Mouse (Mus musculus): ENCODE measurements around the gene Atxn2l. TPM values are rescaled to one million over a fixed set of nuclear protein-coding genes. Genes with fewer than 3 reads are reported as not detected.

Gene Atxn2l
- polyA plus RNA-seq (2014; fragmentation: Nextera tagmentation; extraction: Ambion mirVana) = 38.2 and 39.9 TPM in 2 replicates

GRCm38 (mm10) chr7:126503273-126503878, at the start of gene Atxn2l:
TSS of gene Atxn2l (minus strand) at chr7:126503437.
- H3K9me3 ChIP-seq (replicated peaks; ENCODE audit: control insufficient read depth, low read length) = no peaks in the 10 kb centered on the region
- peaks cover 6% of the 10 kb centered on the region; the same call in 1 of the 2 replicates for H3K4me1 ChIP-seq (ENCODE audit: control insufficient read depth, insufficient read depth, low read length)
- H3K36me3 ChIP-seq (ENCODE audit: control insufficient read depth, insufficient read depth, low read length) = peaks cover 18% of the 10 kb centered on the region
- H3K27me3 ChIP-seq (ENCODE audit: control insufficient read depth, insufficient read depth, low read length) = no peaks in the 10 kb centered on the region
- WGBS (ENCODE audit: insufficient replicate concordance) = under 1% methylated on average over 55 of the region's 72 CpGs
- peak within 1 kb of the TSS; percentile 91 for H3K9ac ChIP-seq (ENCODE audit: low read depth, low read length)
- peak within 1 kb of the TSS; percentile 97 for H3K27ac ChIP-seq (ENCODE audit: low read depth, low read length)
- H3K4me2 ChIP-seq = peak within 1 kb of the TSS; percentile 78
- peak within 1 kb of the TSS; percentile 89 for H3K4me3 ChIP-seq (ENCODE audit: low read depth, low read length)
- ATAC-seq (replicated peaks; ENCODE audit: insufficient number of reproducible peaks, low FRiP score, low TSS enrichment) = peak; percentile 86

GRCm38 (mm10) chr7:126545631-126546030, 42.4 kb upstream of the Atxn2l start:
- Histone ChIP-seq H3K27ac (ENCODE audit: low read depth, low read length) (no peak overlapping the region), H3K27me3 (ENCODE audit: control insufficient read depth, insufficient read depth, low read length) (no peaks in the 10 kb centered on the region), H3K4me1 (ENCODE audit: control insufficient read depth, insufficient read depth, low read length) (no peaks in the 10 kb centered on the region; the same call in 1 of the 2 replicates), H3K4me2 (no peak overlapping the region), H3K4me3 (ENCODE audit: low read depth, low read length) (no peak overlapping the region), H3K36me3 (ENCODE audit: control insufficient read depth, insufficient read depth, low read length) (peaks cover 30% of the 10 kb centered on the region), H3K9me3 (replicated peaks; ENCODE audit: control insufficient read depth, low read length) (no peaks in the 10 kb centered on the region), H3K9ac (ENCODE audit: low read depth, low read length) (no peak overlapping the region)
- ATAC-seq (replicated peaks; ENCODE audit: insufficient number of reproducible peaks, low FRiP score, low TSS enrichment) = no peak
- WGBS (ENCODE audit: insufficient replicate concordance) = 87% methylated on average over 2 of the region's 2 CpGs

- no peaks in the 10 kb centered on the region; the same call in 1 of the 2 replicates for H3K4me1 ChIP-seq (ENCODE audit: control insufficient read depth, insufficient read depth, low read length)
- H3K27ac ChIP-seq (ENCODE audit: low read depth, low read length) = no peak overlapping the region
- peaks cover 6% of the 10 kb centered on the region for H3K27me3 ChIP-seq (ENCODE audit: control insufficient read depth, insufficient read depth, low read length)
- ATAC-seq (replicated peaks; ENCODE audit: insufficient number of reproducible peaks, low FRiP score, low TSS enrichment) = no peak
- no peak overlapping the region for H3K4me2 ChIP-seq
- H3K9me3 ChIP-seq (replicated peaks; ENCODE audit: control insufficient read depth, low read length) = no peaks in the 10 kb centered on the region
- H3K4me3 ChIP-seq (ENCODE audit: low read depth, low read length) = no peak overlapping the region
- WGBS (ENCODE audit: insufficient replicate concordance) = 72% methylated on average over 1 of the region's 1 CpGs
- H3K9ac ChIP-seq (ENCODE audit: low read depth, low read length) = no peak overlapping the region
- H3K36me3 ChIP-seq (ENCODE audit: control insufficient read depth, insufficient read depth, low read length) = peaks cover 8% of the 10 kb centered on the region; the same call in 1 of the 2 replicates
Observed at GRCm38 (mm10) chr7:126541661-126542060, 38.4 kb upstream of the Atxn2l start.

- Histone ChIP-seq H3K9ac (ENCODE audit: low read depth, low read length) (no peak overlapping the region), H3K27me3 (ENCODE audit: control insufficient read depth, insufficient read depth, low read length) (peaks cover 12% of the 10 kb centered on the region), H3K4me1 (ENCODE audit: control insufficient read depth, insufficient read depth, low read length) (no peaks in the 10 kb centered on the region), H3K4me2 (no peak overlapping the region), H3K4me3 (ENCODE audit: low read depth, low read length) (no peak overlapping the region), H3K27ac (ENCODE audit: low read depth, low read length) (no peak overlapping the region), H3K36me3 (ENCODE audit: control insufficient read depth, insufficient read depth, low read length) (no peaks in the 10 kb centered on the region), H3K9me3 (replicated peaks; ENCODE audit: control insufficient read depth, low read length) (no peaks in the 10 kb centered on the region)
- ATAC-seq (replicated peaks; ENCODE audit: insufficient number of reproducible peaks, low FRiP score, low TSS enrichment) = no peak
- 72% methylated on average over 5 of the region's 5 CpGs for WGBS (ENCODE audit: insufficient replicate concordance)
Observed at GRCm38 (mm10) chr7:126537820-126538585, 34.8 kb upstream of the Atxn2l start.

GRCm38 (mm10) chr7:126536466-126536865, 33.2 kb upstream of the Atxn2l start:
- H3K9ac ChIP-seq (ENCODE audit: low read depth, low read length) = no peak overlapping the region
- H3K4me1 ChIP-seq (ENCODE audit: control insufficient read depth, insufficient read depth, low read length) = no peaks in the 10 kb centered on the region
- H3K27ac ChIP-seq (ENCODE audit: low read depth, low read length) = no peak overlapping the region
- 58% methylated on average over 9 of the region's 9 CpGs for WGBS (ENCODE audit: insufficient replicate concordance)
- H3K9me3 ChIP-seq (replicated peaks; ENCODE audit: control insufficient read depth, low read length) = no peaks in the 10 kb centered on the region
- H3K4me2 ChIP-seq = peak overlapping the region; percentile 83
- peak overlapping the region; percentile 50 for H3K4me3 ChIP-seq (ENCODE audit: low read depth, low read length)
- no peaks in the 10 kb centered on the region for H3K36me3 ChIP-seq (ENCODE audit: control insufficient read depth, insufficient read depth, low read length)
- peaks cover 12% of the 10 kb centered on the region for H3K27me3 ChIP-seq (ENCODE audit: control insufficient read depth, insufficient read depth, low read length)
- ATAC-seq (replicated peaks; ENCODE audit: insufficient number of reproducible peaks, low FRiP score, low TSS enrichment) = no peak

GRCm38 (mm10) chr7:126535766-126536165, 32.5 kb upstream of the Atxn2l start:
- no peaks in the 10 kb centered on the region for H3K4me1 ChIP-seq (ENCODE audit: control insufficient read depth, insufficient read depth, low read length)
- no peaks in the 10 kb centered on the region for H3K9me3 ChIP-seq (replicated peaks; ENCODE audit: control insufficient read depth, low read length)
- H3K4me2 ChIP-seq = peak overlapping the region; percentile 83
- H3K36me3 ChIP-seq (ENCODE audit: control insufficient read depth, insufficient read depth, low read length) = no peaks in the 10 kb centered on the region
- 1% methylated on average over 28 of the region's 28 CpGs for WGBS (ENCODE audit: insufficient replicate concordance)
- no peak overlapping the region for H3K27ac ChIP-seq (ENCODE audit: low read depth, low read length)
- ATAC-seq (replicated peaks; ENCODE audit: insufficient number of reproducible peaks, low FRiP score, low TSS enrichment) = no peak
- peak overlapping the region; percentile 50 for H3K4me3 ChIP-seq (ENCODE audit: low read depth, low read length)
- H3K27me3 ChIP-seq (ENCODE audit: control insufficient read depth, insufficient read depth, low read length) = peaks cover 12% of the 10 kb centered on the region
- H3K9ac ChIP-seq (ENCODE audit: low read depth, low read length) = peak overlapping the region; percentile 67

- no peaks in the 10 kb centered on the region for H3K9me3 ChIP-seq (replicated peaks; ENCODE audit: control insufficient read depth, low read length)
- H3K4me2 ChIP-seq = no peak overlapping the region
- H3K27ac ChIP-seq (ENCODE audit: low read depth, low read length) = no peak overlapping the region
- peaks cover 12% of the 10 kb centered on the region for H3K27me3 ChIP-seq (ENCODE audit: control insufficient read depth, insufficient read depth, low read length)
- H3K4me1 ChIP-seq (ENCODE audit: control insufficient read depth, insufficient read depth, low read length) = no peaks in the 10 kb centered on the region
- no peaks in the 10 kb centered on the region for H3K36me3 ChIP-seq (ENCODE audit: control insufficient read depth, insufficient read depth, low read length)
- WGBS (ENCODE audit: insufficient replicate concordance) = 56% methylated on average over 1 of the region's 1 CpGs
- ATAC-seq (replicated peaks; ENCODE audit: insufficient number of reproducible peaks, low FRiP score, low TSS enrichment) = no peak
- H3K9ac ChIP-seq (ENCODE audit: low read depth, low read length) = no peak overlapping the region
- H3K4me3 ChIP-seq (ENCODE audit: low read depth, low read length) = no peak overlapping the region
Observed at GRCm38 (mm10) chr7:126533434-126533833, 30.2 kb upstream of the Atxn2l start.

GRCm38 (mm10) chr7:126528166-126528577, 24.9 kb upstream of the Atxn2l start:
- no peak overlapping the region for H3K4me3 ChIP-seq (ENCODE audit: low read depth, low read length)
- H3K4me2 ChIP-seq = no peak overlapping the region
- H3K9ac ChIP-seq (ENCODE audit: low read depth, low read length) = 0 out of 2 replicates have a peak overlapping the region, but pooled peaks have one; percentile 2
- H3K9me3 ChIP-seq (replicated peaks; ENCODE audit: control insufficient read depth, low read length) = no peaks in the 10 kb centered on the region
- no peaks in the 10 kb centered on the region for H3K4me1 ChIP-seq (ENCODE audit: control insufficient read depth, insufficient read depth, low read length)
- H3K27me3 ChIP-seq (ENCODE audit: control insufficient read depth, insufficient read depth, low read length) = no peaks in the 10 kb centered on the region
- no peak overlapping the region for H3K27ac ChIP-seq (ENCODE audit: low read depth, low read length)
- 14% methylated on average over 1 of the region's 1 CpGs for WGBS (ENCODE audit: insufficient replicate concordance)
- no peaks in the 10 kb centered on the region for H3K36me3 ChIP-seq (ENCODE audit: control insufficient read depth, insufficient read depth, low read length)
- no peak for ATAC-seq (replicated peaks; ENCODE audit: insufficient number of reproducible peaks, low FRiP score, low TSS enrichment)

Data from heart, embryonic 11.5 days (tissue).